Mouse (Mus musculus) adrenal gland, postnatal 4 days (tissue): ENCODE results near the gene Pde2a. TPM values are rescaled to one million over a fixed set of nuclear protein-coding genes. Genes with fewer than 3 reads are reported as not detected.

Experiments
- DNase-seq, 2 experiments: peaks; one replicate each; pipeline ENCODE4 v3.0.0; 2021 to 2022; ENCODE audit warnings: low spot score in 2 of 2, mixed read lengths in 2 of 2
- total RNA-seq, 2 experiments: library from RNA; stranded (reverse); gene quantifications; 2 replicates each; pipeline ENCODE4 v1.2.3; 2021

Gene Pde2a
- total RNA-seq, 2 experiments from 2014 or later, result 105 to 129 TPM

DNA sequence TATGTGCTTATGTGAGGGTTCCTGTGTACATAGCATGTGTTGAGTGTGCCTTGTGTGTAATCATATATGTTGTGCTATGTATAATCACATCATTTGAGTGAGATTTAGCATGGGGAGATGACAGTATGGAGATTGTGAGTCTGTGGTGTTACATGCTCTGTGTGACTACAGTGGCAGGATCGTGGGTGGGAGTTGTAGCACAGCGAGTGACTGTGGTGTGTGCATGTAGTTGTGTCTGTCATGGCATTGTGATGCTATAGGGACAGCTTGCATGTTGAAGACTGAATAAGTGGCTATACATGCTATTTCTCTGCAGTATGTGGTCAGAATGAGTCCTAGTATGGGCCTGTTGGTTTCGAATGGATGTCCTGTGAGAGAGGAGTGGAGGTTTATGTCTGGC, 31.2 kb downstream of the Pde2a start:
- no peak for DNase-seq

DNA sequence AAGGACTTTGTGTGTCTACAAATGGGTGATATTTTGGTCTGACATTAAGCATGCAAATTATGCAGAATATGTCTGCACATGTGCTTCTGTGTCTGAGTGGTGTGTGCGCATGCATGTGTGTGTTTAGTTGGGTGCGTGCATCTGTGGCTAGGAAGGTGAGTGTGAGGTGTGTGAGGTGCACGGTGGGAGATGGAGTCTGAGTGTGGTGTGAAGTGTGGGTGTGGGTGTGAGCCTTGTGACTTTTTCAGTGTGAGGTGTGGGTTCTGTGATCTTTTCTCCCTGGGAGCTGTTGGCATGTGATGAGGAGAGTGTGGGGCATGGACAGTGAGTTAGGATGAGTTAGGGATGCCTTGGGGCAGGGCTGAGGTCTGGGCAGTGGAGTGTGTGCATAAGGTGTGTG, 31.8 kb downstream of the Pde2a start:
- DNase-seq, result no peak

DNA sequence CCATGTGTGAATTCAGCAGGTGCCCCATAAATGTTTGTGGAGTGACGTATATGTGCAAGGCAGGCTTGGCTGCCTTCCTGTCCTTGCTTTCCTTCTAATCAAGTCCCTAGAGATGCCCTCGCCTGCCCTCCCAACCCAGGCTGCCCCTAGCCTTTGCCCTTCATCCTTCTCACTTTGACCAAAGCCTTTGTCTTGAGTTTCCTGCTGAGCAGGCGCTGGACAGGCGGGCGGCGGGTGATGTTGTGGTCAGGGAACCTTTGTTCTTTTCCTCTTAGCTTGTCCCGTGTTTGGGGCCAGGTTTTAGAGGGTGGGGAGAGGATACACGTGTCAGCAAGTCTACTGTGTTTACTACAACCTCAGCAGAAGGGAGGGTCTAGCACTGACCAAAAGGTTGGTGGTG, 32.2 kb downstream of the Pde2a start:
- DNase-seq, result no peak

DNA sequence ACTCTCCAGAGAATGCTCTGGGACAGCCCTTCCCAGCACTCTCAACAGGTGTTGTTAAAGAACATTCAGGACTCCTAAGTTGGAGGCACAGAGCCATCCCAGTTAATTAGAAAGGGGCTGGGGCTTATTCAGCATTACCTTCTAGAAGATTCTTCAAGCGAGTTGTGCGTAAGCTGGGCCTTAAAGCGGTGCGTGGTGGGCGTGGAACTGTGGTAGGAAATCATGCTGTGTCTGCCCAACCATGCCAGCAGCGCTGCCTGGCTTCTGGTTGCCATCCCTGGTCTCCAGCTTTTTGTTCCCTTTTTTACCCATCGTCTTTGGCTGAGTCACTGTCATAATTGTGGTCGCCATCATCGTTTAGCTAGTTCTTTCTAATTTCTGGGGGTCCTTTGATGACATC, 33.0 kb downstream of the Pde2a start:
- no peak for DNase-seq

DNA sequence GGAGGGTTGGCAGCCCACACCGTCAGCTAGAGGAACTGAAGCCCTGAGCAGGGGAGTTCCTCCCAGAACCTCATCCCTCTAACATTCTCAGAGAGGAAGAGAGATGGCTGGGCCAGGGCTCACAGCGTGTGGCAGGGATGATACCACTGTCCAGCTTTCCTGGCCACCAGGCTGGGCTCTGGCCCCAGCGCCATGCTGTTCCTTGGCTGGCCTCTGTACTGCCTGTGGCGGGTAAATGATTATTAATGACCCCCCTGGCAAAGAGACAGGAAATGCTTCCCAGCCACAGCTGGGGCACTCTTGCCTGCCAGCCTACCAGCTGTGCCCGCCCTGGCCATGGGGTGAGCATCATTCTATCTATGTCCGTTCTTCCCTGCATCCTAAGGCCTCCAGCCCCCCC, 33.6 kb downstream of the Pde2a start:
- DNase-seq, result no peak

DNA sequence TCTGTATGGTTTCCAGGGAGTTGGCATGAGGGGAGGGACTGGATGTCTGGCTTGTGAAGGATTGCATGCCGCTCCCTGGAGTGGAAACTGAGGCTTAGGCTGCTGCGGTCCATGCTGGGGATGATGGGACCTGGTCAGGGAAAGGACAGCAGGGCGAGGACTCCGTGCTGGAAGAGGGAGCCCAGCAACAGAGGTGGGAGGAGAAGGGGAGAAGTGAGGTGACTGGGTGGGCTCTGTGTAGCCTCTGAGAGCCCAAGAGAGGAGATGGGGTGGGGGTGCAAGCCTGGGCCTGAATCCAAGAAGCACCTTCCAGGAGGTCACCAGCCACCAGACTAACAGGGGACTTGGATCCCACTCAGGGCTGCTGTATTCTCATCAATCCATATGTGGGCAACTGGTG, 34.8 kb downstream of the Pde2a start:
- no peak for DNase-seq

DNA sequence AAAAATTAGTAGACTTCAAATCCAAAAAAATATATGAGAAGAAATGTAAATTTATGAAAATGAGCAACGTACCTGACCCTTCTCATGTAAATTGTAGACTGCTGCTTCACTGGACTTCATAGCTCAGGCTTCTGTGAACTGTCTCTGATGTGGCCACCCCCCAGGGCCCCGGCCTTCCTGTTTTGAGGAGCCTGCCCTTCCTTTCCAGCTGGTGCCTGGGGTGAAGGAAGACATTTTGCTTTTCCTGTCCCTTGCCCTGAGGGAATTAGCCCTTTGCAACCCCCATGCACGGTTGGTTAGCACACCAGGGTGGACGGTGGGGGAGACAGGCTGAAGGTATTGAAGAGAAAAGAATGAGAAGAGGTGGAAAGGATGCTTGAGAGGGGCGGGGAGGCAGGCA, 35.3 kb downstream of the Pde2a start:
- DNase-seq, result no peak

DNA sequence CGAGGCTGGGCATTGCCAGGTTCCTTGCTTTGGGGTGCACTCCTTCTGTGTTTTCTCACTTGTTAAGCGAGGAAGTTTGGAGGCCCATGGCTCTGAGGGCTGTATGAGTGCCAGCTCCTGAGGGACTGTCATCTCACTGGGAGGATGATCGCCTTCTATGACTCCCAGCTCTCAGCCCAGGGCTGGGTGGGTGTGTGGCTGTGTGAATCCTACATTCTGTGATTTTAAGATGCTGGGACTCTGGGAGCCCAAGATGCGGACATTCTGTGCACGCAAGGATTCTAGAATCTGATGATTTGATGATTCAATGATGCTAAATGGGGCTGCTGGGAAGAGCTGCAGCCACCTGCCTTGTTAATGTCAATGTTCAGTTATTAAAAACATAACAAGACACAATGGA, 35.8 kb downstream of the Pde2a start:
- DNase-seq, result no peak

DNA sequence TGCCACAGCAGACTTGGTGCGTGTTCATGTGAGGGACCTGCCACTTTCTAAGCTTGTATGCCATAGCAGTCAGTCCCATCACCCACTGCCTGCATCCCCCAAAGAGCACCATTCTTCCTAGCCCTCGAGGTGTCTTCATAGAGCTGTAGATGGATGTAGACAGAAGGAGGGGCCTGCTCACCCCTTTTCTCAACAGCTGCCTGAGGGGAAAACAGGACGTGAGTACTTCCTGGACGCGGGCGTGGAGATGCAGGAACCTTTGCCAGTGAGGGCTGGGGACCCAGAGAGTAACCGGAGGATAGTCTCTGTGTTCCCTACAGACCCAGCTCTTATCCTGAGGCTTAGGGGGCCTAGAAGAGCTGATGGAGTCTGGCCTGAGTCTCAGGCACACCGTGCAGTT, 36.3 kb downstream of the Pde2a start:
- no peak for DNase-seq

DNA sequence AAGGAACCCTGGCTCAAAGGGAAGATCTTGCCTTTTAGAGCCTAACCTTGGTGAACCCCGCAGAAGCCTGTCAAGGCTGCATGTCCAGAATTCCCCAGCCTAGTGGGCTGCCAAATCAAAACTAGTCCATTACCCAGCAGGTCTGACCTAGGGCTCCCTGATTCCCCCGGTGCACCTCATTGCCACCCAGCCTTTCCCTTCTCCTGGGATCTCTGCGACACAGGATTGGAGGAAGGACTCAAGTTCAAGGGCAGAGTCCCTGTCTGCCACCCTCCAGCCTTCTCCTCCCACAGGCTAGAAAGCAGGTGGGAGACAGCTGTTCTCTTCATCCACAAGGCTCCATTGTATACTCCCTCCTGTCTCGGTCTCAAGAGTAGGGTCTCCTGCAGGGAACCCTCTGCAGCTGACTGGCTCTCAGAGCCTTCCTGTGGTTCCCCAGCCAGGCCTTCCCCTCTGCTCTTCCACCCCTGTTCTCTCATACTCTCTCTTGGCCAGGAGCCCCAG, 36.8 kb downstream of the Pde2a start:
- DNase-seq, result no peak

DNA sequence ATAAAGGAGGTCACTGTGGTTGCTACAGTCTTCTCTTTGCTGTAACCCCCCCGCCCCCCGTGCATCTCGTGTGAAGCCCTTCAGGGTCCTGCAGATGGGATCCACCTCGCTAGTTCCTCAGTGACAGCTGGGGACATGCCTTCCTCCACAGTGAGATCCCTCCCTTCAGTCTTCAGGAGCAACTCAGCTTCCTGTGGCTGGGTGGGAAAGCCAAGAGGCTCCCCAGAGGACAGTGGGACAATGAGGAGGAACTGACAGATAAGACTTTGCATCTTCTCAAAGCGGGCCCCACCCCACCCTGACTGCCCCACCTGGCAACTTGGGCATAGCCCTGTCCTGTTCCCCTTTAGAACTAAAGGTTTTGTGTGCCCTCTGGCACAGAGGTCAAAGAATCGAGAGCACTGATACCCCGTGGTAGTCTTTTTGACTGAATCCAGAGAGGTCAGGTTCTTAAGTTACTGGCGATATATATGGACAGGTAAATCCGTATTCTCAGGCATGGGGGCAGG, 37.9 kb downstream of the Pde2a start:
- DNase-seq, result no peak

DNA sequence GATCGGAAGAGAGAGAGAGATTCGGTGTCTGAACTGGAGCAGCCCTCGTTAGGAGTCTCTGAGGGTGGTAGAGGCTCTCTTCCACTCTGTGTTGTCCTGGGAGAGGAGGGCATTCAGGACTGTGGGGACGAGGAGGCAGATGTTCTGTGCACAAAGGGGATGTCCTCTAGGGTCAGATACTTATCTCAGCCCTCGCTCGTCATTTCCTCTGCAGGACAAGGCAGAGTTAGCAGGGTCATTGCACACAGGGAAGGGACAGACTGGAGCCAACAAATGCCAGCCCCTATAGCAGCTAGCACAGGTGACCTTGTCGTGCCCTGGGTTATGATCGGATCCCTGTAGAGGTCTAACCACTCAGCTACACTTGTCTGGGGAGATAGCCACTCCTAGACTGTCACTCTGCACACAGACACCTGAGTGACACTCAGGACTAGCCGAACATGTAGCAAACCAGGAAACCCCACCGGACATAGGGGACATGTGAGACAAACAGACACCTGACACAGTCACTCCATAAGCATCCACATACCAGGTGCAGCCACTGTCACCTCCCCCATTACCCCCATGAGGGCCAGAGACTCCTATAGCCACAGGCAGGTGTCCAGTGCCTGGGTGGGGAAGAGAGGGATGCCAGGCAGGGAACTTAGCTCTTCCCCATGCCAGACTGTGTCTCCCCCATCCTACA, 38.6 kb downstream of the Pde2a start:
- DNase-seq, result no peak

DNA sequence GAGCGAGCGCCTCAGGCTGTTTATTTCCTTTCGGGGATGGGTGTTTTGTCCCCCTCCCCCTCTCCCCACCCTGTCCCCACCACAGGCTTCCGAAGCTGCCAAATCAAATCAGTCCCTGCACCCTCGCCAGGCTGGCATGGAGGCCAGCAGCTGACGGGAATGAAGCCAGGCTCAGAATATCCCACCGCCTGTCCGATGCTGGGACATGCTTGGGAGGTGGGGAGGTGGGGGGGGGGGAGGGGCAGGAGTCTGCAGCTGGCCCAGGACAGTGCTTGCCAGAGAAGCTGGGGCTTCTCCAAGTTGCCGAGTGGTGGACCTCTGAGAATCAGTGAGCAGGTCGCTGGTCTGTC, 39.1 kb downstream of the Pde2a start:
- no peak for DNase-seq

DNA sequence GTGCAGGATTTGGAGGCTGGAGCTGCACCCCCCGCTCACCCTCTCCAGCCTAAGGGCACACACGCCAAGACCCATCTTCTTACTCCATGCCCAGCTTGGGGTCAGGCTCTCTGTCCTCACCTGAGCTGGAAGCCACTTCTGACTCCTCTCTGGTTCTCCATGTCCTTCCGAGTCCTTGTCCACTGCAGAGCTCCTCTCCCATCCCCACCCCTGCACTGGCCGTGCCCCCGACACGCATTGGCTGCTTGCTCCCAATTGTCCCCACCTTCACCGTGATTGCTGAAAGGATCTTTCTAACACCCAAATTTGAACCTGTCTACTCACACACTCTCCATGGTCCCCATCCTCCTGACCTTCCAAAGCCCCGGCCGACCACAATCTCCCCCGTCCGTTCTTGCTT, 40.1 kb downstream of the Pde2a start:
- no peak for DNase-seq

DNA sequence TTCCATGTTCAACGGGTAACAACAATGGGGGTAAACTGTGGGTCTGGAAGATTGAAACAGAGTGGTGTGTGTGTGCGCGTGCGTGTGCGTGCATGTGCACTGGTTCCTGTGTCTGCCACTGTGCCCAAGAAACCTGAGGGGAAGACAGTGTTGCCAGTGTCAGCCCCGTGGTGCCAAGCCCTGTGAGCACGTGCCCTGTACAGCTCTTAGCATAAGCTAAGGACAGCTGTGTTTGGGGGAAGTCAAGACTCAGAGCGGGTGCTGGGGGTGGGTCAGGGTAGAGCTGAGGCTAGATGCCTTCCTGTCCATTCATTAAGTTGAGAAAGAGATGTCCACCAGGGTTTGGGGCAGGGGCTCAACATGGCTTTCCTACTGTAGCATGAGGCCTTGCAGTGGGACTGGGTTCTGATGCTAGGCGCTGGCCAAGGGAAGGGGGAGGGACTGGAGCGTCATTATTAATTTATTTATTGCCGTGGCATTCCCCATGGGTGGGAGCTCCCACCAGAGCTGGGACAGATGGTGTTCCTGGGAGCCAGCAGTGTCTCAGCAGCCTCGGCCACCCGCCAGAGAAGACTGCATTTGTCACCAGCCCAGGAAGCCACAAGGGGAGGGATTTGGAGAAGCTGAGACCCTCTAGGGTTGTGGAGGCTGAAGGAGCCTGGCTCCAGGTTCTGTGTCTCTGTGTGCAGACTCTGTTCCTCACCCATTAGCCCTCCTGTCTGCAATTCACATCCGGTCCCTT, 41.0 kb downstream of the Pde2a start:
- no peak for DNase-seq

DNA sequence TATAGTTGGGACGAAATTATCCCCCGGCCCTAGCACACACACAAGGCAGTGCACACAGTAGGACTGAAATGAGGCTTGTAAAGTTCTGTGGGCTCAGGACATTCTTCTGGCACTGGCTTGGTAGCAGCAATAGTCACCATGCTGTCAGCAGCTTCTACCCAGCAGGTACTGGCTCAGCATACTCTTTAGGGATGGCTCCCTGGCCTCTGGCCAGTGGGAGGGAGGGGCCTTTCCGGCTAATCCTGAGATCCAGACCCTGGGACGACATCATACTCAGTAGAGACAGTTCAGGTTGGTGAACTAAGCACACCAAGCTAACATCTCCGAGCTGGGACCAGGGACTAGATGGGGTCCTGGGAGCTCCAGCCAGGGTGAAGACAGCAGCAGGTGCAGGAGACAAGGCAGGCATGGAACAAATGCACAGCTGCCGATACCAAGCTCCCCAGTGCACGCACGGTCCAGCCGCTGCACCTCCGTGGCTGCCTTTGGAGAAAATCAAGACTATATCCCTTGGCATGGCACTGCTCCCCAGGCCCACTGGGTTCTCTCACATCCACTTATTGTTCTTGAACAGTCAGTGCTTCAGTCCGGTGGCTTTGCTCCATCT, 42.3 kb downstream of the Pde2a start:
- no peak for DNase-seq

DNA sequence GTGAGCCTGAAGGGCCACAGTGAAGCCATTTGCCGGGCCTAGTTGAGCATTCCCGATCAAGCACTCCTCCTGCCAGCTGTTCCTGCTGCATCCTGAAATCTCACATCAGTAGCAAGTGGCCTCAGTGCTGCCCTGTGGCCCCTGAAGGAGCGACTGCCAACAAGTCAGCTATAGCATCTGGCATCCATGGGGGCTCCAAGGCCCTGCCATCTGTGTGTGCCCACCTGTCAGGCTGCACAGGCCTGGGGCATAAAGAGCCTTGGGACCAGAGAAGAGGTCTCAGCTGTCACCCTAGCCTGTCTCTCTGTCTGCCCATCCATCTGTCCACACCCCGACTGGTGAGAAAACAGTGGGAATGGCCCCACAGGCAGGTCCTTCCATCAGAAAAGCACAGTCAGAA, 43.4 kb downstream of the Pde2a start:
- no peak for DNase-seq

DNA sequence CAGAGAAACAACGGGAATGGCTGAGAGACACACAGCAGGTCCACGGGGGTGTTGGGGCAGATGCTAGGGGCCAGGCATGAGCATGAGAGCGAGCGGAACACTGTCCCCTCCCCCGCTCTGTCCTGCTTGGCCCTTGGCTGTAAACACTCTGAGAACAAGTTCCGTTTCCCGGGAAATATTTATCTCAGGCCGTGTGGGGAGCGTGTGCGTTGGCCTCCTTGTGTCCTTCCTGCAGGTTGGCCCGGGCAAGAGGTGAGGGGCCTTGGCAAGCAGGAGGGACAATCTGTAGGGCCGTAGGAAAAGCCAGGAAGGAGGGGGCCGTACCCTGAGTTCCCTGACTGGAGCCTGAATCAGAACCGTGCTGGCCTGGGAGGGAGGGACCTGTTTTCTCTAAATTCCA, 43.9 kb downstream of the Pde2a start:
- DNase-seq, result no peak

DNA sequence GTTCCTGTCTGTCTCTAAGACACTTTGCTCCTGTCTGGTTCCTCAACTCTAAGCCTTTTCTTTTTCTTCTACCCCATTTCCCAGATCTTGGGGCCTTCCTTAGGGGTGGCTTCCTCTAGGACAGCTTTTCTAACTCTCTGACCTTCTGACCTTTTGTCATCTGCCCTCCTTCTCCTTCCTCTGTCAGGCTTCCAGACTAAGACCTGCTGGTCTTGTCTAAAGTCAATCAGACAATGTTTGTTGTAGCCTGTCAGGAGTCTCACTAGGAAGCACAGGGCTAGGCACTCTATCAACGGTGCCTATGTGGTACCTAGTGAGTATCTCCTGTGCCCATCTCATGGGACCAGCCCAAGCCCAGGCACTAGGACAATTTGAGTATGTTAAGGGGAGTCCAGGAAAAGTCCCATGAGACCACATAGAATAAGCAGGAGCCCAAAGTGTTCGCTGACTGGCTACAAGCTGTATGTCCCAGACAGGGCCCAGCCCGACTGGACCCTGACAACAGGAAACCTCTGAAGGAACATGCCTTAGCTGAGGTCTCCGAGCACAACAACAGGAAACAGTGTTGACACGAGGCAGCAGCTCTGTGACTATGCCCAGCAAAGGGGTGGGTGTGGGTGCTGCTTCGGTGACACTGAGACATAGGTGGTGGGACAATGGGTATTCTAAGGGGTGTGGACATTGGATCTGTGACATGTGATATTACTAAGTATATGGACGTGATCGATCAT, 44.5 kb downstream of the Pde2a start:
- DNase-seq, result no peak

DNA sequence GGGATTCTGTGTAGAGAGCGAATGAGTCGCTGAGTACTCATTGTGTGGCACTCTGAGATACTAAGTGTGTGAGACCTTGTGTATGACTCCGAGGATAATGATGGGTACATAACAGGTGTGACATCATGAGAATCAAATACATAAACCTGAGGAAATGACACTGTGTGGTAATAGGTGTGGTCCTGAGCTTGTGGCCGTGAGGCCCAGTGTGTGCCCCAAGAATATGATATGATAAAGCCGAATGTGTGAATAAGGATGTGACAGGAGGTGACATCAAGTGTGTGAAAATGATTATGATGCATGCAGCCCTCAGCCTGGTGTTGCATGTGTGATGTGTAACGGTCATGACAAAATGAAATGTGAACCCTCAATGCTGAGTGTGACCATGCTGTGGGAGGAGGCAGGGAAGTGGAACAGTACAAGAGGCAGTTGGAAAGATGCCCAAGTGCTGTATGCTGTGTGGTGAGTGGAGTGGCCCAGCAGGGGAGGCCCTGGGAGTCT, 45.1 kb downstream of the Pde2a start:
- no peak for DNase-seq

DNA sequence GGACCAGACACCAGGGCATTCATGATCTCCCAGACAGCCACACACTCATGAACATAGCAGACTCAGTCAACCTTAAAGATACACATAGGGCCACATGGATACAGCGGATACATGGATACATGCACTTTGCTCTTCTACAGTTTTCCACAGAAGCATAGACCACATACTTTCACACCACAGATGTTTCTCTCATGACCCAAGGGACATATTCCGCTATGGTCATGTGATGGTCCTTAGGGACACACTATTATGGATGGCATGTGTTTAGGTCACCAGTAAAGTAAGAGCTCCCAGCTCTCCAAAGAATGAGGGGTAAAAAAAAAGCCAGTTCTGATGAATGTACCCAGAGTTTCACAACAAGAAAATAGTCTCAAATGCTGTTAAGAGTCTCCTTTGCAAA, 49.9 kb downstream of the Pde2a start:
- no peak for DNase-seq
